Mouse (Mus musculus) kidney, embryonic 14.5 days (tissue): ENCODE measurements around the gene H2-M10.1. TPM values are rescaled to one million over a fixed set of nuclear protein-coding genes. Genes with fewer than 3 reads are reported as not detected.
"Not testable (repeated sequence)": the region's sequence is repeated elsewhere in the genome, so short reads cannot be mapped to it uniquely, and the experiment has no call there.

Source experiments
- ATAC-seq: fragments of 200-750 bp; cut with Nextera tagmentation; 2 replicates; pipeline ENCODE4 v1.8.0; 2017; ENCODE audit warnings: moderate number of reproducible peaks, mild to moderate bottlenecking, moderate TSS enrichment, moderate library complexity; ENCODE audit not compliant: low FRiP score, low TSS enrichment
- H3K27ac ChIP-seq: fragments of 300-500 bp; sonication (generic); 2 replicates; pipeline ENCODE4 v1.5.1; 2014; ENCODE audit warnings: low read depth, mild to moderate bottlenecking, low read length, moderate library complexity, mixed read lengths
- H3K27me3 ChIP-seq: fragments of 300-500 bp; sonication (generic); 2 replicates; pipeline ENCODE4 v1.6.1; 2014; ENCODE audit warnings: mild to moderate bottlenecking, low read length; ENCODE audit not compliant: control insufficient read depth, insufficient read depth
- H3K36me3 ChIP-seq: fragments of 300-500 bp; sonication (generic); 2 replicates; pipeline ENCODE4 v1.6.1; 2014; ENCODE audit warnings: low read length, mixed read lengths; ENCODE audit not compliant: control insufficient read depth, insufficient read depth
- H3K4me1 ChIP-seq: fragments of 300-500 bp; sonication (generic); 2 replicates; pipeline ENCODE4 v1.6.1; 2014; ENCODE audit warnings: low read length, mixed read lengths; ENCODE audit not compliant: control insufficient read depth, insufficient read depth
- H3K4me2 ChIP-seq: fragments of 300-500 bp; sonication (generic); replicated peaks from 2 replicates; pipeline ENCODE4 v1.6.1; 2014; ENCODE audit warnings: low read depth, mild to moderate bottlenecking, low read length
- H3K4me3 ChIP-seq: fragments of 300-500 bp; sonication (generic); 2 replicates; pipeline ENCODE4 v1.5.1; 2014; ENCODE audit warnings: mild to moderate bottlenecking, low read length
- H3K9ac ChIP-seq: fragments of 300-500 bp; sonication (generic); 2 replicates; pipeline ENCODE4 v1.6.1; 2014; ENCODE audit warnings: low read depth, mild to moderate bottlenecking, low read length, moderate library complexity
- H3K9me3 ChIP-seq: fragments of 300-500 bp; sonication (generic); 2 replicates; pipeline ENCODE4 v1.6.1; 2016; ENCODE audit warnings: low read length; ENCODE audit not compliant: control insufficient read depth
- WGBS: fragments of 180-500 bp; shearing (Covaris S2); extraction: QIAGEN DNeasy Blood & Tissue Kit; methylation state at CpG from one replicate; pipeline ENCODE4 v1.1.7; 2014; 5-methylcytosine and 5-hydroxymethylcytosine counted together
- polyA plus RNA-seq: library from polyadenylated mRNA; unstranded; fragments of >200 nt; fragmentation: Nextera tagmentation; extraction: Ambion mirVana; gene quantifications from 2 replicates; pipeline ENCODE4 v1.2.1, GENCODE M21; 2014

Gene H2-M10.1
- polyA plus RNA-seq, 1 experiment from 2014 or later = not detected

- no peak overlapping the region for H3K27ac ChIP-seq
- no peaks in the 10 kb centered on the region for H3K9me3 ChIP-seq
- 19% methylated on average over 1 of the region's 1 CpGs for WGBS
- H3K4me3 ChIP-seq = no peak overlapping the region
- ATAC-seq = no peak
- no peaks in the 10 kb centered on the region for H3K27me3 ChIP-seq
- no peak overlapping the region for H3K4me2 ChIP-seq
- no peak overlapping the region for H3K9ac ChIP-seq
- no peaks in the 10 kb centered on the region for H3K4me1 ChIP-seq
- no peaks in the 10 kb centered on the region for H3K36me3 ChIP-seq
Observed at GRCm38 (mm10) chr17:36309293-36309692, 16.7 kb downstream of the H2-M10.1 start.

GRCm38 (mm10) chr17:36308855-36309254 is 17.1 kb downstream of the H2-M10.1 start:
- not testable (repeated sequence) for H3K4me1 ChIP-seq, H3K9me3 ChIP-seq, ATAC-seq, H3K27me3 ChIP-seq, H3K9ac ChIP-seq, H3K4me2 ChIP-seq, H3K36me3 ChIP-seq, H3K4me3 ChIP-seq, H3K27ac ChIP-seq
- WGBS = 2% methylated on average over 3 of the region's 3 CpGs

- Histone ChIP-seq H3K4me3 (no peak within 1 kb of the TSS), H3K9ac (no peak within 1 kb of the TSS), H3K9me3 (peaks cover 8% of the 10 kb centered on the region; the same call in 1 of the 2 replicates), H3K36me3 (peaks cover 6% of the 10 kb centered on the region; the same call in 1 of the 2 replicates), H3K4me1 (no peaks in the 10 kb centered on the region), H3K27ac (no peak within 1 kb of the TSS), H3K4me2 (no peak within 1 kb of the TSS), H3K27me3 (no peaks in the 10 kb centered on the region)
- 88% methylated on average over 2 of the region's 2 CpGs for WGBS
- no peak for ATAC-seq
Observed at GRCm38 (mm10) chr17:36286390-36286789, 39.6 kb downstream of the H2-M10.1 start, which contains the start of gene H2-M10.2. H2-M10.2 (minus strand) TSS chr17:36286490.

- no peak overlapping the region for H3K27ac ChIP-seq
- no peak overlapping the region for H3K4me3 ChIP-seq
- no peaks in the 10 kb centered on the region for H3K4me1 ChIP-seq
- H3K9ac ChIP-seq = no peak overlapping the region
- peaks cover 9% of the 10 kb centered on the region; the same call in 1 of the 2 replicates for H3K9me3 ChIP-seq
- no peak for ATAC-seq
- H3K27me3 ChIP-seq = no peaks in the 10 kb centered on the region
- no peak overlapping the region for H3K4me2 ChIP-seq
- peaks cover 22% of the 10 kb centered on the region; the same call in 1 of the 2 replicates for H3K36me3 ChIP-seq
- WGBS = 89% methylated on average over 4 of the region's 4 CpGs
Observed at GRCm38 (mm10) chr17:36281521-36282245, 44.3 kb downstream of the H2-M10.1 start.

GRCm38 (mm10) chr17:36274776-36275175 is 51.2 kb downstream of the H2-M10.1 start:
- H3K4me3 ChIP-seq = no peak overlapping the region
- H3K27ac ChIP-seq = no peak overlapping the region
- H3K4me2 ChIP-seq = no peak overlapping the region
- no peaks in the 10 kb centered on the region for H3K27me3 ChIP-seq
- ATAC-seq = no peak
- H3K9ac ChIP-seq = no peak overlapping the region
- no peaks in the 10 kb centered on the region for H3K9me3 ChIP-seq
- H3K4me1 ChIP-seq = peaks cover 18% of the 10 kb centered on the region; the same call in 1 of the 2 replicates
- peaks cover 18% of the 10 kb centered on the region; the same call in 1 of the 2 replicates for H3K36me3 ChIP-seq
- WGBS = 93% methylated on average over 4 of the region's 4 CpGs

- WGBS = 93% methylated on average over 4 of the region's 4 CpGs
- H3K36me3 ChIP-seq = peaks cover 18% of the 10 kb centered on the region; the same call in 1 of the 2 replicates
- H3K4me2 ChIP-seq = no peak overlapping the region
- no peak overlapping the region for H3K27ac ChIP-seq
- no peak overlapping the region for H3K9ac ChIP-seq
- ATAC-seq = no peak
- no peaks in the 10 kb centered on the region for H3K9me3 ChIP-seq
- no peak overlapping the region for H3K4me3 ChIP-seq
- H3K4me1 ChIP-seq = peaks cover 18% of the 10 kb centered on the region; the same call in 1 of the 2 replicates
- H3K27me3 ChIP-seq = no peaks in the 10 kb centered on the region
Observed at GRCm38 (mm10) chr17:36273796-36274195, 52.2 kb downstream of the H2-M10.1 start.

Other genes starting within 250 kb of the H2-M10.1 start
- gene Gm19684, start 204.5 kb downstream of the H2-M10.1 start, polyA plus RNA-seq = not detected in 2 replicates
- gene Gm7030, start 196.7 kb downstream of the H2-M10.1 start, polyA plus RNA-seq = not detected in 2 replicates
- not detected in 2 replicates for gene Gm8909, start 157.6 kb downstream of the H2-M10.1 start, polyA plus RNA-seq
- gene H2-T3, start 135.9 kb downstream of the H2-M10.1 start, polyA plus RNA-seq = not detected in 2 replicates
- 120 and 163 TPM in 2 replicates for gene Rpp21, start 68.1 kb downstream of the H2-M10.1 start, polyA plus RNA-seq
- gene Trim39, start 53.9 kb downstream of the H2-M10.1 start, polyA plus RNA-seq = 11.5 and 16.7 TPM in 2 replicates
- 0.19 TPM in 1 of 2 replicates, not detected in the other for gene H2-M10.2, start 39.7 kb downstream of the H2-M10.1 start, polyA plus RNA-seq
- gene H2-M10.3, start 42.3 kb upstream of the H2-M10.1 start, polyA plus RNA-seq = not detected in 2 replicates
- not detected in 2 replicates for gene H2-M10.4, start 136.2 kb upstream of the H2-M10.1 start, polyA plus RNA-seq
- not detected in 2 replicates for gene H2-M11, start 220.9 kb upstream of the H2-M10.1 start, polyA plus RNA-seq